Mouse (Mus musculus) MEL (cell line): ENCODE data around the gene Grb2. TPM values are rescaled to one million over a fixed set of nuclear protein-coding genes. Genes with fewer than 3 reads are reported as not detected.

Experiments
- DNase-seq: peaks from one replicate; pipeline ENCODE4 v3.0.0; 2011; ENCODE audit warnings: low read depth, low spot score
- H3K27ac ChIP-seq: 2 replicates; pipeline ENCODE4 v1.5.1; 2012; ENCODE audit warnings: low read depth, mild to moderate bottlenecking, control low read depth, low read length, moderate library complexity; ENCODE audit not compliant: control insufficient read depth
- H3K27me3 ChIP-seq, 2 experiments: fragments of 150-350 bp in 1 of 2; sonication (generic) in 1 of 2; 2 replicates each; pipeline ENCODE4 v1.6.1; 2012; ENCODE audit warnings: low read length in 2 of 2, mild to moderate bottlenecking in 2 of 2, improper control_type of control experiment in 1 of 2, moderate library complexity in 1 of 2; ENCODE audit not compliant: insufficient read depth in 2 of 2, control insufficient read depth in 1 of 2
- H3K36me3 ChIP-seq, 2 experiments: 2 replicates each; pipeline ENCODE4 v1.6.1; 2012 to 2014; ENCODE audit warnings: low read length in 2 of 2, improper control_type of control experiment in 1 of 2, inconsistent platforms in 1 of 2, mild to moderate bottlenecking in 1 of 2; ENCODE audit not compliant: insufficient read depth in 2 of 2, control insufficient read depth in 1 of 2
- H3K4me1 ChIP-seq, 2 experiments: fragments of 150-350 bp in 1 of 2; sonication (generic) in 1 of 2; 2 replicates each; pipeline ENCODE4 v1.6.1; 2012; ENCODE audit warnings: low read length in 2 of 2, improper control_type of control experiment in 1 of 2, mild to moderate bottlenecking in 1 of 2; ENCODE audit not compliant: insufficient read depth in 2 of 2, control insufficient read depth in 1 of 2
- H3K4me3 ChIP-seq, 2 experiments: fragments of 150-350 bp in 1 of 2; sonication (generic) in 1 of 2; 2 replicates each; pipeline ENCODE4 v1.5.1; 2012; ENCODE audit warnings: low read depth in 2 of 2, low read length in 2 of 2, mild to moderate bottlenecking in 2 of 2, moderate library complexity in 2 of 2, control low read depth in 1 of 2, improper control_type of control experiment in 1 of 2; ENCODE audit not compliant: control insufficient read depth in 1 of 2, insufficient read depth in 1 of 2
- H3K79me2 ChIP-seq: 2 replicates; pipeline ENCODE4 v1.6.1; 2012; ENCODE audit warnings: mild to moderate bottlenecking, low read length, moderate library complexity; ENCODE audit not compliant: control insufficient read depth, poor library complexity, insufficient read depth
- H3K9ac ChIP-seq: 2 replicates; pipeline ENCODE4 v1.6.1; 2012; ENCODE audit warnings: low read depth, mild to moderate bottlenecking, control low read depth, low read length, moderate library complexity; ENCODE audit not compliant: control insufficient read depth, poor library complexity, severe bottlenecking
- H3K9me3 ChIP-seq: fragments of 150-350 bp; sonication (generic); replicated peaks from 2 replicates; pipeline ENCODE4 v1.6.1; 2012; ENCODE audit warnings: mild to moderate bottlenecking, low read length, improper control_type of control experiment, moderate library complexity; ENCODE audit not compliant: insufficient read depth
- CHD2 ChIP-seq: IDR thresholded peaks from 2 replicates; pipeline ENCODE4 v1.6.1; 2011; ENCODE audit warnings: low read length, improper control_type of control experiment
- CTCF ChIP-seq, 3 experiments: IDR thresholded peaks in 2 of 3; conservative IDR thresholded peaks in 1 of 3; 2 replicates each; pipeline ENCODE4 v1.5.1; 2011 to 2012; ENCODE audit warnings: low read length in 3 of 3, low read depth in 2 of 3, mild to moderate bottlenecking in 2 of 3, improper control_type of control experiment in 1 of 3, inconsistent platforms in 1 of 3, mixed read lengths in 1 of 3, moderate library complexity in 1 of 3; ENCODE audit not compliant: control insufficient read depth in 1 of 3, insufficient read depth in 1 of 3, poor library complexity in 1 of 3, severe bottlenecking in 1 of 3
- ELF1 ChIP-seq: IDR thresholded peaks from 2 replicates; pipeline ENCODE4 v1.6.1; 2014; ENCODE audit warnings: low read depth, mild to moderate bottlenecking, inconsistent platforms, low read length, improper control_type of control experiment, moderate library complexity
- EP300 ChIP-seq, 2 experiments: IDR thresholded peaks; 2 replicates each; pipeline ENCODE4 v1.6.1; 2011; ENCODE audit warnings: improper control_type of control experiment in 2 of 2, low read length in 2 of 2, low read depth in 1 of 2, mild to moderate bottlenecking in 1 of 2
- ETS1 ChIP-seq: IDR thresholded peaks from 2 replicates; pipeline ENCODE4 v1.6.1; 2012; ENCODE audit warnings: low read depth, mild to moderate bottlenecking, inconsistent platforms, low read length, improper control_type of control experiment, moderate library complexity
- GATA1 ChIP-seq: IDR thresholded peaks from 2 replicates; pipeline ENCODE4 v1.6.1; 2011; ENCODE audit warnings: low read depth, low read length, improper control_type of control experiment
- HCFC1 ChIP-seq: IDR thresholded peaks from 2 replicates; pipeline ENCODE4 v1.6.1; 2012; ENCODE audit warnings: low read depth, mild to moderate bottlenecking, inconsistent platforms, low read length, improper control_type of control experiment, moderate library complexity
- JUND ChIP-seq: IDR thresholded peaks from 2 replicates; pipeline ENCODE4 v1.6.1; 2011; ENCODE audit warnings: low read depth, mild to moderate bottlenecking, improper control_type of control experiment, low read length
- KAT2A ChIP-seq: conservative IDR thresholded peaks from 2 replicates; pipeline ENCODE4 v1.6.1; 2012; ENCODE audit warnings: low read depth, low read length, improper control_type of control experiment, inconsistent platforms
- MAFK ChIP-seq: IDR thresholded peaks from 2 replicates; pipeline ENCODE4 v1.6.1; 2011; ENCODE audit warnings: low read depth, mild to moderate bottlenecking, low read length, improper control_type of control experiment, borderline replicate concordance
- MAX ChIP-seq: IDR thresholded peaks from 2 replicates; pipeline ENCODE4 v1.6.1; 2011; ENCODE audit warnings: low read length, improper control_type of control experiment
- MAZ ChIP-seq: IDR thresholded peaks from 2 replicates; pipeline ENCODE4 v1.6.1; 2012; ENCODE audit warnings: low read depth, mild to moderate bottlenecking, inconsistent platforms, low read length, improper control_type of control experiment
- MEF2A ChIP-seq: IDR thresholded peaks from 2 replicates; pipeline ENCODE4 v1.6.1; 2014; ENCODE audit warnings: low read depth, mild to moderate bottlenecking, inconsistent platforms, low read length, improper control_type of control experiment; ENCODE audit not compliant: poor library complexity, insufficient replicate concordance, severe bottlenecking; ENCODE audit errors: extremely low read depth
- MXI1 ChIP-seq: IDR thresholded peaks from 2 replicates; pipeline ENCODE4 v1.6.1; 2011; ENCODE audit warnings: mild to moderate bottlenecking, low read depth, low read length, improper control_type of control experiment
- MYB ChIP-seq: IDR thresholded peaks from 2 replicates; pipeline ENCODE4 v1.6.1; 2011; ENCODE audit warnings: mild to moderate bottlenecking, low read depth, low read length, improper control_type of control experiment
- MYC ChIP-seq: IDR thresholded peaks from 2 replicates; pipeline ENCODE4 v1.6.1; 2011; ENCODE audit warnings: low read depth, mild to moderate bottlenecking, low read length, improper control_type of control experiment, moderate library complexity
- NRF1 ChIP-seq: IDR thresholded peaks from 2 replicates; pipeline ENCODE4 v1.6.1; 2014; ENCODE audit warnings: low read depth, mild to moderate bottlenecking, inconsistent platforms, low read length, improper control_type of control experiment, moderate library complexity; ENCODE audit not compliant: poor library complexity, insufficient read depth, severe bottlenecking
- POLR2A ChIP-seq, 2 experiments: IDR thresholded peaks; 2 replicates each; pipeline ENCODE4 v1.6.1; 2011 to 2012; ENCODE audit warnings: low read length in 2 of 2, mild to moderate bottlenecking in 2 of 2, control low read depth in 1 of 2, improper control_type of control experiment in 1 of 2, low read depth in 1 of 2, moderate library complexity in 1 of 2; ENCODE audit not compliant: control insufficient read depth in 1 of 2, insufficient read depth in 1 of 2, poor library complexity in 1 of 2
- POLR2AphosphoS5 ChIP-seq: IDR thresholded peaks from 2 replicates; pipeline ENCODE4 v1.6.1; 2012; ENCODE audit warnings: low read depth, borderline replicate concordance, mild to moderate bottlenecking, inconsistent platforms, low read length, moderate library complexity, mixed read lengths
- RAD21 ChIP-seq: IDR thresholded peaks from 2 replicates; pipeline ENCODE4 v1.6.1; 2011; ENCODE audit warnings: mild to moderate bottlenecking, low read depth, low read length, improper control_type of control experiment
- SIN3A ChIP-seq: IDR thresholded peaks from 2 replicates; pipeline ENCODE4 v1.6.1; 2012; ENCODE audit warnings: low read length, improper control_type of control experiment, inconsistent platforms
- SMC3 ChIP-seq: IDR thresholded peaks from 2 replicates; pipeline ENCODE4 v1.6.1; 2011; ENCODE audit warnings: low read depth, low read length, improper control_type of control experiment
- TBP ChIP-seq: IDR thresholded peaks from 2 replicates; pipeline ENCODE4 v1.8.0; 2011; ENCODE audit warnings: low read depth, low read length, improper control_type of control experiment
- TCF12 ChIP-seq: IDR thresholded peaks from 2 replicates; pipeline ENCODE4 v1.6.1; 2014; ENCODE audit warnings: low read depth, mild to moderate bottlenecking, inconsistent platforms, low read length, improper control_type of control experiment, moderate library complexity
- UBTF ChIP-seq: IDR thresholded peaks from 2 replicates; pipeline ENCODE4 v1.6.1; 2012; ENCODE audit warnings: low read depth, mild to moderate bottlenecking, inconsistent platforms, low read length, improper control_type of control experiment, moderate library complexity, borderline replicate concordance; ENCODE audit not compliant: insufficient read depth
- ZC3H11A ChIP-seq: IDR thresholded peaks from 2 replicates; pipeline ENCODE4 v1.6.1; 2012; ENCODE audit warnings: low read depth, mild to moderate bottlenecking, inconsistent platforms, low read length, improper control_type of control experiment
- ZKSCAN1 ChIP-seq: IDR thresholded peaks from 2 replicates; pipeline ENCODE4 v1.6.1; 2012; ENCODE audit warnings: low read depth, mild to moderate bottlenecking, inconsistent platforms, low read length, improper control_type of control experiment, moderate library complexity
- ZNF384 ChIP-seq: IDR thresholded peaks from 2 replicates; pipeline ENCODE4 v1.6.1; 2012; ENCODE audit warnings: low read depth, mild to moderate bottlenecking, inconsistent platforms, low read length, improper control_type of control experiment
- polyA plus RNA-seq, 2 experiments: library from polyadenylated mRNA; stranded (reverse) in 1 of 2; unstranded in 1 of 2; fragments of >175 nt in 1 of 2; fragments of >200 nt in 1 of 2; gene quantifications; 2 replicates each; pipeline versions ENCODE4 v1.2.1 to v1.2.4; 2012; ENCODE audit warnings: low replicate concordance in 2 of 2, low read depth in 1 of 2; ENCODE audit not compliant: insufficient read length in 2 of 2, insufficient read depth in 1 of 2, missing spikeins in 1 of 2
- total RNA-seq: library from RNA; depleted of rRNA; stranded (reverse); fragments of 300-350 nt; gene quantifications from 2 replicates; pipeline ENCODE4 v1.2.3, GENCODE M21; 2012

Grb2 gene
- total and polyA plus RNA-seq, 3 experiments: 75.3 to 261 TPM; not detected in 1

DNA sequence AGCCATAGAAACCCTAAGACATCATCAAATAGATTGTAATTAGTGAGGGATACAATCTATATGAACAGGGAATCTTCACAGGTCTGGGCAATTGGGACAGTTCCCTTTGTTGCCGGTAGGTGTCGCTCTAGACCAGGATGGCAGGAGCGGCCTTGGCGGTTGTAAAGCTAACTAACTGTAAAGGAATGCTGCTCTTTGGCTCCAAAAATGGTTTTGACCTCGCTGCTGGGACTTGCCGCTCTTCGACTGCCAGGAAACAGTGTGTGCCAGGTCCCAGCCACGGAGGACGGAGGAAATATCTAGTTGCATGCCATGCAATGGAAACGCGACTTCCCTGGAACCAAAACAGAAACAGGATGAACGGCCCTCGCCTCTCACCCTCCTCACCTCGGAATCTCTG is 14.2 kb upstream of the Grb2 start:
- DNase-seq: peak; percentile 90

GRCm38 (mm10) chr11:115717660-115718390 is 9.4 kb upstream of the Grb2 start:
- no peaks in the 10 kb centered on the region for H3K27me3 ChIP-seq
- peak; percentile 99 for DNase-seq
- peaks cover 12 to 42% of the 10 kb centered on the region in 2 experiments for H3K4me1 ChIP-seq
- peak; percentile 97 for TF ChIP-seq ETS1
- no peak for TF ChIP-seq POLR2AphosphoS5
- TF ChIP-seq MEF2A: peak; percentile 62; the same call in 1 of the 2 replicates
- peak; percentile 38; the same call in 1 of the 2 replicates for TF ChIP-seq KAT2A
- TF ChIP-seq MYC: peak; percentile 97
- peak; percentile 100 for TF ChIP-seq MAZ
- TF ChIP-seq MAX: peak; percentile 67
- peak; percentile 97 for TF ChIP-seq EP300 (IDR thresholded peaks at IDR 0.05; ENCODE audit: low read depth in 1 of 2, low read length in 2 of 2)
- TF ChIP-seq TCF12: peak; percentile 94
- TF ChIP-seq MYB: peak; percentile 71
- TF ChIP-seq ZC3H11A: peak; percentile 59
- TF ChIP-seq CTCF (IDR thresholded peaks at IDR 0.05 in 2 of 3, conservative IDR thresholded peaks at IDR 0.05 in 1 of 3; ENCODE audit: control insufficient read depth in 1 of 3, insufficient read depth in 1 of 3, low read depth in 2 of 3, low read length in 3 of 3, poor library complexity in 1 of 3, severe bottlenecking in 1 of 3): peak; percentile 42 to 80 (median 60)
- peak; percentile 33; the same call in 1 of the 2 replicates for TF ChIP-seq NRF1
- TF ChIP-seq ZNF384: peak; percentile 79
- TF ChIP-seq UBTF: no peak
- TF ChIP-seq SMC3: peak; percentile 77
- TF ChIP-seq MAFK: peak; percentile 65; the same call in 1 of the 2 replicates
- TF ChIP-seq POLR2A (IDR thresholded peaks at IDR 0.05; ENCODE audit: control insufficient read depth in 1 of 2, insufficient read depth in 1 of 2, low read depth in 1 of 2, low read length in 2 of 2, poor library complexity in 1 of 2): peak in 1 of 2 experiments; percentile 85; a peak in 2 of 4 replicates
- TF ChIP-seq ELF1: peak; percentile 63
- peak; percentile 67; the same call in 1 of the 2 replicates for TF ChIP-seq JUND
- peak; percentile 98 for TF ChIP-seq GATA1
- TF ChIP-seq SIN3A: peak; percentile 95
- TF ChIP-seq ZKSCAN1: no peak

More for the DNA sequence above, 14.2 kb upstream of the Grb2 start:
- peak overlapping the region in 1 of 2 experiments; percentile 41; a peak in 2 of 4 replicates for H3K4me3 ChIP-seq
- H3K27me3 ChIP-seq: no peaks in the 10 kb centered on the region
- no peak overlapping the region for H3K27ac ChIP-seq
- H3K9ac ChIP-seq: peak overlapping the region; percentile 62
- peaks cover 0 to 6% of the 10 kb centered on the region in 2 experiments; a peak in 2 of 4 replicates for H3K36me3 ChIP-seq
- peaks cover 2 to 12% of the 10 kb centered on the region in 2 experiments; a peak in 3 of 4 replicates for H3K4me1 ChIP-seq
- H3K79me2 ChIP-seq: no peaks in the 10 kb centered on the region
- no peaks in the 10 kb centered on the region for H3K9me3 ChIP-seq
- TF ChIP-seq EP300 (IDR thresholded peaks at IDR 0.05; ENCODE audit: low read depth in 1 of 2, low read length in 2 of 2) (no peak), RAD21 (peak; percentile 100), ZC3H11A (peak; percentile 98), MXI1 (peak; percentile 47; the same call in 1 of the 2 replicates), HCFC1 (peak; percentile 59), TCF12 (no peak), MAFK (no peak), MYB (peak; percentile 59; the same call in 1 of the 2 replicates), TBP (peak; percentile 62; the same call in 1 of the 2 replicates), CTCF (IDR thresholded peaks at IDR 0.05 in 2 of 3, conservative IDR thresholded peaks at IDR 0.05 in 1 of 3; ENCODE audit: control insufficient read depth in 1 of 3, insufficient read depth in 1 of 3, low read depth in 2 of 3, low read length in 3 of 3, poor library complexity in 1 of 3, severe bottlenecking in 1 of 3) (peak; percentile 99 to 100 (median 100)), CHD2 (no peak), SIN3A (peak; percentile 84), SMC3 (peak; percentile 98)

More at GRCm38 (mm10) chr11:115717660-115718390, 9.4 kb upstream of the Grb2 start:
- Histone ChIP-seq H3K27ac (peak overlapping the region; percentile 98), H3K4me3 (peak overlapping the region in 1 of 2 experiments; percentile 27; a peak in 1 of 4 replicates), H3K79me2 (no peaks in the 10 kb centered on the region; the same call in 1 of the 2 replicates), H3K9ac (peak overlapping the region; percentile 62), H3K9me3 (no peaks in the 10 kb centered on the region), H3K36me3 (peaks cover 0 to 35% of the 10 kb centered on the region in 2 experiments; a peak in 2 of 4 replicates)
